Mouse (Mus musculus) embryo, embryonic 11 days (tissue): ENCODE data around the gene Gm10518.
A peak's percentile ranks its signal among the peaks of the same experiment; 100 is the strongest.

ENCODE experiments used
- DNase-seq: peaks from one replicate; pipeline ENCODE4 v3.0.0-alpha.2; 2015

Gm10518 gene

DNA sequence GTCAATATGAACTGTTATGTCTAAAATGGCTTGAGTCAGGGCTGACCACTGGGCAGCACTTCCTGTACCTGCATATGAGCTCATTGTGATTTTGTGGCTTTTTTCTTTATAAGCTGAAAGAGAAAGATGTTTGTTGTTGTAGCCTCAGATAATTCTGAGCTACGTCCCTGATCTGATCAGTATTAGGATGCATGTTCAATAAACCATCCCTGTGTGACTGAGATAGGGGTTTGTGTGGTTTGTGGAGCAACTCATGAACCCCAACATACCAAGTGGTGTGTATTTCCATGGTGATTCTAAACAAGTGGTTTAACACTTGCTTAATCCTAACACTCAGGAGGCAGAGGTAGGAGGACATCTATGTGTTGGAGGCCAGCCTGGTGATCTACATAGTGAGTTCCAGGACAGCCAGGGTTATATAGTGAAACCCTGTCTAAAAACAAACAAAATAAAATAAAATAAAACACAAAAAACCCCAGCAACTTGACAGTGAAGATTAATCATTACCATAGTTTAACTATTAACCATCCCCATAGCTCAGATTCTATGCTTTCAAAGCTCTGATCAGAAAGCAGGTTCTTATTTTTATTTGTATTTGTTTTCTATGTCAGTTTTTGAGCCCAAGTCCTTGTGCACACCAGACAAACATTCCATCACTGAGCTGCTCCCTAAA lies 32.7 kb downstream of the Gm10518 start:
- DNase-seq: no peak

DNA sequence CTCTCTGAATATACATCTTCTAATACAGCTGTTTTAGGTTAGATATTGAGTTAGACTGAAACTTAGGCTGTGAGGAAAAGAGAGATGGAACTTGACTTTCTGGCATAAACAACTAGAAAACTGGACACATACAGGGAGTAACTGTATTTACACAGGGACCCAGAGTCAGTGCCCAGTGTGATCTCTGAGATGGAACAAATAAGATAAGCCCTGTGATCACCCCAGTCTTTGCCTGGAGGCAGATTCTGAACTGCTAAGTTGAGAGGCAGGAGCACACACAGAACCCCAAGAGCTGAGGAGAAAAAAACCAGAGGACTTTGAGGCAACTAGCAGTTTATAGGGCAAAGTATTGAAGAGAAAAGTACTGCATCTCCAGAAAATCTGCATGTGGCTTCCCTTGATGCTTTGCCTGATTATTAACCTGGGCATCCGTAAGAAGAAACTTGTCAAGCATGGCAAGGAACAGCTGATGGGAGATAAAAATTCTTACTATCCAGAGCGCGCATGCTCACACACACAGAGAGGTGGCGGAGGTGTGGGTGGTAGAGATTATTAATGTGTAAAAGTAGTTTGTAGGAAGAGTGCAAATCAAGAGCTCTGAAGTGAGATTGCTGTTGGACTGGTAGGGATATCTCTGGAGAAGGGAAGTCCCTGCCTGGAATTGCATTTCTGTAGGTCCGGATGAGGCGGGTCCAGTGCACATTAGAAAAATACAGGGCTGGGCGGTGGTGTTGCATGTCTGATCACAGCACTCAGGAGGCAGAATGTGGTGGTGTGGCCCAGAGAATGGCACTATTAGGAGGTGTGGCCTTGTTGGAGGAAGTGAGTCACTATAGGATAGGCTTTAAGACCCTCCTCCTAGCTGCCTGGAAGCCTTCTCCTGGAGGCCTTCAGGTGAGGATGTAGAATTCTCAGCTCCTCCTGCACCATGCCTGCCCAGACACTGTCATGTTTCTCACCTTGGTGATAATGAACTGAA lies 33.5 kb downstream of the Gm10518 start:
- no peak for DNase-seq

- no peak for DNase-seq
Observed at GRCm38 (mm10) chr1:179842568-179842967, 39.4 kb downstream of the Gm10518 start.

- no peak for DNase-seq
Observed at GRCm38 (mm10) chr1:179843981-179844380, 40.8 kb downstream of the Gm10518 start.

DNA sequence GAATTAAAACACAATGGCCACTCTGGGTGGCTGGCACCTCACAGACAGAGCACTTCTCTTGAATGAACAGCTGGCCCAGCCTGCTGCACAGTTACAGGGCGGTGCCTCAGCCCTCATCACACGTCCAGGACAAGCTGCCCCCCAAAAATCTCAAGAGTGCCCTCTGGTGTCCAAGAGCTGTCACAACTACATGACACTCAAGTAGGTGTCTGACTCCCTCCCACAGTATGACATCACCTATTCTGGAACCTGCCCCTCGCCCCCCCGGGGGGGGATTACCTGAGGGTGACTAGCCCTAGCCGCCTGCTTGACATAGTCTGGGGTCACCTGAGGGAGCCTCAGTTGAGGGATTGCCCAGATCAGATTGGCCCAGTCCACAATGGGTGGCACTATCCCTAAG lies 41.7 kb downstream of the Gm10518 start:
- DNase-seq: peak; percentile 67

DNA sequence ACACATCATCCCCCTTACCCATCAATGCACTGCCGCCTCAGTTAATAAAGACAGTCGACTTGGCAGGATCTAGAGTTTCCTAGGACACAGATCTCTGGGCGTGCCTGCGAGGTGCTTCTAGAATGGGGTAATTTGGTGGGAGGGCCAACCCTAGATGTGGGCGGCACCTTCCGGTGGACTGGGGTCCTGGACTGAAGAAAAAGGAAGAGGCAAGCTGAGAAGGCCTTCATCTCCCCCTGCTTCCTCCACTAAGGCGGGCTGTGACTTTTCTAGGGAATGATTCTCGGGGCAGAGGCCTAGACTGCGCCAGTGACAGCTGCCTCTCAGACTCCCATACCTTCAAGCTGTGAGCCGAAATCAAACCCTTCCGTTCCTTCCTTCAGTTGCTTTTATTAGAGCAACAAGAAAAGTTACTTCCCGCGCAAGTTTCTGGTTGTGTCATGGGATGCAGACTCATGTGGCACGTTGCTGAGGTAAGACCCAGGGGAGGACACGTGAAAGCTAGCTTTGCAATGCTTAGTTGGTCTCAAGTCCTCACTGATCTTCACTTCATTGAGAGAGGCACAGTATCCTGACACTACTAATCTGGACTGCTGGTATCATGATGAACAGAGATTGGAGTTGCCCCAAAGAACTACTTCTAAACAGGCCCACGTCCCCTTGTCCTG lies 42.8 kb downstream of the Gm10518 start:
- no peak for DNase-seq

GRCm38 (mm10) chr1:179847173-179847572 lies 44.0 kb downstream of the Gm10518 start:
- DNase-seq: no peak

GRCm38 (mm10) chr1:179847759-179848389 lies 44.7 kb downstream of the Gm10518 start:
- peak; percentile 90 for DNase-seq

DNA sequence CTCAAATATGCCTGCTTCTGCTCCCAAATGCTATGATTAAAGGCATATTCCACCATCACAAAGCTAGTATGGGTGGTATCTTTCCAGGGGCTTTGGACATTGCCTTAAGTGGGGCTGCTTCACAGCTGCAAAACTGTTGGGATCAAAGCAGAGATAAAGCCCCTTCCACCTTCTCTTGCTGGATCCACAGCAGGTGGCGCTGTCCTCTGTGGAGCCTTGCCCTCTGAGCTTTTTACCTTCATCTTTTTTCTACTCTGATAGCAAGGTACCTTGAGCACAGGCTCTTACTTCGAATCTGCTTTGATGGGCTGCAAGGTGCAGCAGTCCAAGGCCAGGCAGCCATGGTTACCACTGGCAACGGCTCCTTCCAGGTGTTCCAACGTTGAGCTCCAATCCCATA lies 50.2 kb downstream of the Gm10518 start:
- DNase-seq: peak; percentile 55
